Mouse (Mus musculus) telencephalon, adult 2 months (tissue): ENCODE measurements at regions not wholly inside any gene's neighbourhood (a gene's known extent, or its start where the extent isn't known, plus 50 kb on each side); places are given as distances from the start of the nearest gene placed in this dataset.
"Not testable (repeated sequence)": the region's sequence is repeated elsewhere in the genome, so short reads cannot be mapped to it uniquely, and the experiment has no call there.

ENCODE experiments used
- DNase-seq: peaks from one replicate; pipeline ENCODE4 v3.0.0-alpha.2; 2011; ENCODE audit warnings: low read depth, low spot score

DNA sequence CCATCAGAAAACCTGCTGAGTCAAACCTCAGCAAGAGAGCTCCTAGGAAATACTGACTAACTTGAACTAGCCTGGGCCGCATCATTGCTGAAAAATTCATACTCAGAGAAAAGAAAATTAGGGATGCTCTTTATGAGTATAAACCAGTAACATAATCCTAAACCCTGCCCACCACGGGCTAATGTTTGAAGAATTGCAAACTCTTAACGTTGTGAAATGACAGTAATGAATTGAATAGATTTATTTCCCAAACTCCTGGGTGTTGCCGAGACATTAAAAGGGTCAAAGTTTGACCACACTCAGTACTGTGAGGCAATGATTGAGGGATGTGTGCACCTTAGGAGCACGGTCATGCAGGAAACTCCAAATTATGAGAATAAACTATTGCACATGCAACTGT is 125.3 kb downstream of the Gipc2 start:
- DNase-seq = no peak

DNA sequence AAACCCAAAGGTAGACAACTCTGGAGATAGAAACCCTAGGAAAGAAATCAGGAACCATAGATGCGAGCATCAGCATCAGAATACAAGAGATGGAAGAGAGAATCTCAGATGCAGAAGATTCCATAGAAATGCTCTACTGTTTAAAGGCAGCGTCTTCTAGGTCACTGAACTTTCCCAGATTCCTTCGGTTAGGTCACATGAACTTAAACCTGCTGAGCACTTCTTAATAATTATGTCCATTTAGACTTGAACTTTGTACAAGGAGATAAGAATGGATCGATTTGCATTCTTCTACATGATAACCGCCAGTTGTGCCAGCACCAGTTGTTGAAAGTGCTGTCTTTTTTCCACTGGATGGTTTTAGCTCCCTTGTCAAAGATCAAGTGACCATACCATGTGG is 129.2 kb downstream of the Gipc2 start:
- DNase-seq = not testable (repeated sequence)

DNA sequence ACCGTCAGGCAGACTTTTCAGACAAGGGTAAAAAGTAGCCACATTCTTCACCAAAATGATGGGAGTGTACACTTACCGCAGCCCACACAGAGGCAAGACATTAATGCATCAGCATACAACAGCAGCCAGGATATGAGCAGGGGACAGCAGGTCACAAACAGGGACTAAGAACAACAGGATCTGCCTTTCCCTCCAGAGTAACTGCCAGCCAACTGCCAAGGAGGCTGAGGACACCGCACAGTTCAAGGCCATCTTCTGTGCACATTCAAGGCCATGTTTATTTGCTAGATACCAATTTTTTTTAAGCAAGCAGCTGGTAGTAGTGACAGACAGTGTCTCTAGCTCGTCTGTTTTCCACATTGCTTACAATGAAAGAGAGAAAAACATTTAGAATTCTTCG is 130.6 kb downstream of the Gipc2 start:
- DNase-seq = no peak

DNA sequence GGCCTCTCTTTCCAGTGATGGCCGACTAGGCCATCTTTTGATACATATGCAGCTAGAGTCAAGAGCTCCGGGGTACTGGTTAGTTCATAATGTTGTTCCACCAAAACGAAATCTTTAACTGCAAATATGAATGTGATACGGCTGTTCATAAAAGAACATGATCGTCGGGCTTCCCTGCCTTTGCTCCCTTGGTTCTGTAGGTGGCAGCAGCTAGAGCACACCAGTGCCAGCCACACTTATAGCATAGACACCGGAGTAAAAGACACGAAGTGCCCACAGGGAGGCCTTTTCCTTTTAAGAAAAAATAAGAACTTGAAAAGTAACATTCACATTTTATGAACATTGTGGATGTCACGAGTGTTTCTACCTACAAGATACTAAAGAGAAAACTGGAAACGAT is 131.3 kb downstream of the Gipc2 start:
- no peak for DNase-seq

DNA sequence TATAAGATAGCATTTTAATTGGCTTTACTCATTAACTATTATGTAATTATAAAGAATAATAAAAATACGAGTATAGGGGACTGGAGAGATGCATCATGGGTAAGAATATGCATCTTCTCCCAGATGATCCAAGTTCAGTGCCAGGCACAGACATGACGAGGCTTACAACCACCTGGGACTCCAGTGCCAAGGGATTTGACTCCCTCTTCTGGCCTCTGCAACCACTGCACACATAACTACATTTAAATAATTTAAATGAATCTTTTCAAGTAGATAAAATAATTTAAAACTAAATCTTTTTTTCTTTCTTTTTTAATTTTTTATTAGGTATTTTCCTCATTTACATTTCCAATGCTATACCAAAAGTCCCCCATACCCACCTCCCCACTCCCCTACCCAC is 131.8 kb downstream of the Gipc2 start:
- no peak for DNase-seq

DNA sequence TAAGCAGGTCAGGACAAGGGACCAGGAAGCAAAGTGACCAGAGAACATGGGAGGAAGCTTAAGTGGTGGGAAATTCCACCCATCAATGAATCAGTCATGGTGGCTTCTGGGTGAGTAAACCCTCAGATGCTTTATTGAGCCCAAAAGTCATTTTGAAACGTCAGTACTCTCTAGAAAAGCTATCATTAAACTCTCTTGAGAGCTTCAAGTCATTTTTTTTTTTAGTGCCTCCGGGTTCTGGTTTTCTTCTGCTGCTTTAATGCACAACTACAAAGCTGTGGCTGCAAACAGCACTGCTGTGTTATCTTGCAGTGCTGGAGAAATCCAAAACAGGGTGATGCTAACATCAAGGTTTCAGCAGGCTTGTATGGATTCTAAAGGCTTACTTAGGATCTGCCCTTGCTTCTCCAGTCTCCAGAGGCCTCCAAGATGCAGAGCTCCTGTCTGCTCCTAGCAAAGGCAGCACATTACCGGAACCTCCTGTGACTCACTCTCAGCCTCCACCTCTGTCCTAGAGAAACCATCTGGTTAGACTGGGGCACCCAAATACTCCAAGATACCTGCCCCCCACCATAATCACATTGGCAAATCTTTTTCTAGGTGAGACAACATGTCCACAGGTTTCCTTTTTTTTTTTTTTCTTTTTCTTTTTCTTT is 133.2 kb downstream of the Gipc2 start:
- DNase-seq = no peak

DNA sequence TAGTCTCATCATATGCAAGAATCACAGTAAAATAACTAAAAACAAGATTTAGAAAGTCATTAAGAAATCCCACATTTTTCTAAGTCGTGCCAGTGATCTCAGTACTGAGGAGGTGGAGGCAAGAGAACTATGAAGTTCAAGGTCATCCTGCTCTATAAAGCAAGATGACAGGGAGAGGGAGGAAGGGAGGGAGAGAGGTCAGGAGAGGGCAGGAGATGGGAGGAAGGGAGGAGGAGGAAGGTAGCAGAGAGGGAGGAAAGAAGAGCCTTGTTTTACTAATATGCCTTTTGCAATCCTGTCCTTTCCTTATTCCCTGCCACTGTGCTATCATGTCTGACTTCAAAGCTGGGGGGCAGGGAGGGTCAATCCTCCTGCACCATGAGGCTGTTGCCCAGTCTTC is 137.3 kb downstream of the Gipc2 start:
- no peak for DNase-seq

DNA sequence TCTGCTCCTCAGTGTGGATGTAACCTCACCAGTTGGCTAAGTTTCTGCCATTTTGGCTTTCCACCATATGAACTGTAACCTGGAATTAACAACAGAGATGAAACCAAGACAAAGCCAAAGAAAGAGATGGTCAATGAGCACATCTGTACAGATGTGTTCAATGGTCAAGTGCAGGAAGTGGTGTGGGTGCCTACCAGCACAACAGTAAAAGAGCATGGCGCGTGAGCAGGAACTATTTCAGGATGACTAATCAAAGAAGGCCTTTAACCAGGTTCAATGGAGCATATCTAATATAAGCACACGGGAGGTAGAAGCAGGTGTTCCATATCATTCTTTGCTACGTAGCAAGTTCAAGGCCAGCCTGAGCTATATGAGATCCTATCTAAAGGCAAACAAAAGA is 140.0 kb downstream of the Gipc2 start:
- DNase-seq = no peak

DNA sequence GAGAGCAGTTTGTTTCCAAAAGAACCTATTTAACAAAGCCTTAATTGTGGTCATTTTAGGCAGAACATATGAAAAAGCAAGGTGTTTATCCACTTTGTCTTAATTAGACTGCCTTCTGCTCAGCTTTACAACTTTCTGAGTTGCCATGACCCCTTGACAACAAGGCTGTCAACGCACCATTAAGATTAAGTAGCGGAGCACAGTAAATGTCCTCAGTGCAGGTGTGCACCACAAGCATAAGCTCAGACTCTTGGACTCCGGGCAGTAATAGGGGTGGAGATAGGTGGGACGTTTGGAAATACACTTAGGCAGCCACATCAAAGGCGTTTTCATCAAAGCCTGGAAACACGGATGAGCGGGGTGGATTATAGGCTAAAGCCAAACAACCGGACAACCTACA is 140.9 kb downstream of the Gipc2 start:
- DNase-seq = no peak

DNA sequence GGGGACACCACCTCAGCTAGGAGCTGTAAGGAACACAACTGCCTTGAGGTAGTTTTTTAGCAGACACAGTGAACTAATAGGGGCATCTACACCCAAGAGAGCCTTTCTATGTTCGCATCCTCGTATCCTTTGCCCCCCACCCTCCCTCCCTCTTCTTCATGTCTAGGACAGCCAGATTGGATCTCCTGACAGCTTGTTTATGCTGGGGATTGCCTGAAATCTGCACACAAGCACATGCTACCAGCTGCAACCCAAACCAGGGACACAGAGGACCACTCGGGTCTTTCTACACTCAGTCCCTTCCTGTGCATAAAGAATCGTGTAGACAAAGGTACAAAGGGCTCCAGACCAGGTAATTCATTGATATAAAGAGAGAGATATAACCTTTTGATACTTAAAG is 159.3 kb downstream of the Gipc2 start:
- no peak for DNase-seq

DNA sequence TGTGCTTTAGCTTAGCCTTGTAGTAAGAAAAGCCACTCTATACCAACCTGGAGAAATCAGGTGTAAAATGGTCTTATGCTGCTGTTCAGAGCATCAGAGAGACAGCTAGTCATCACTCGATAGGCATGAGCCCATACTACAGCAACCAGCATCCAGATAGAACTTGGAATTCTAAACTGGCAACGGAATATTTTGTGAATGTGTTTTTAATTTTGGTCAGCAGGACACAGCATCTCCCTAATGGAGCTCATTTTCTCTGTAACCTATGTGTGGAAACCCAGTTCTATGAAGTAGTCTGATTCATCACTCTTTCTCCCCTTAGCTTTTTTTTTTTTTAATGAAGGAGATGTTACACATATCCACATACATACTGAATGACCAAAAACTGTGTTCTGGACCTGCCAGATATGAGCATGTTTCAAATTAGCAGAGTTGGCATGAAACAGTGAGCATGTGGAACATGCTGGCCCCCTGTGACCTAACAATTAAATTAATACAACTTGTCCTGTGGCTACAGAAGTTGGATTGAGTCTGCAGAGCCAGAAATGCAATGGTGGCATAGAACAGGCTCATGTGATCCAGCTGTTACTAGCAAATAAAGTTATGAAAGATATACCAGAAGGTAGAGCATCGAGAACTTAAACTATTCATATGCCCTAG is 160.5 kb downstream of the Gipc2 start:
- DNase-seq = no peak

DNA sequence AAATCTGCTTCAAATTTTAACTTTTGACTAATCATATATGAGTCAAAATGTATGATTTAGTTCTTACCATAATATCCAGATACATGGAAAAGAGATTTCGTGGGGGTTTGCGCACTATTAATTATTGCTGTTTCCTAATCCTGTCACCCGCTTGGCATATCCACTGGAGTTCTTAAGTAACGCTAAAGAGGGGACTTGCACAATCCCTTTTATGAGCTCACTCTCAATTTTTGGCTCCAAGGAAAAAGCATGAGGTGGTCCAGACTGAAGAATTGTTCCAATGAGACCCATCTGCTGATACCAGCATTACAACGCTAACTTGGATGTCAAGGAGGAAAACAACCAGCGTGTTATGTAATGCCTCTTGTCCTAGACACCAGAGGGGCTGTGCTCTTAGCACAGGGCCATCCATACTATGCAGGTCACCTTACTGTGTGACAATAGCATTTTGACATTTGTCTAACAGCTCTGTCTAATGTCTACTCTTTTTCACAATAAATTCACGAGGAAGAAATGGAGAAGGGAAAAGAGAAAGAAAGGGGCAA is 161.5 kb downstream of the Gipc2 start:
- no peak for DNase-seq

DNA sequence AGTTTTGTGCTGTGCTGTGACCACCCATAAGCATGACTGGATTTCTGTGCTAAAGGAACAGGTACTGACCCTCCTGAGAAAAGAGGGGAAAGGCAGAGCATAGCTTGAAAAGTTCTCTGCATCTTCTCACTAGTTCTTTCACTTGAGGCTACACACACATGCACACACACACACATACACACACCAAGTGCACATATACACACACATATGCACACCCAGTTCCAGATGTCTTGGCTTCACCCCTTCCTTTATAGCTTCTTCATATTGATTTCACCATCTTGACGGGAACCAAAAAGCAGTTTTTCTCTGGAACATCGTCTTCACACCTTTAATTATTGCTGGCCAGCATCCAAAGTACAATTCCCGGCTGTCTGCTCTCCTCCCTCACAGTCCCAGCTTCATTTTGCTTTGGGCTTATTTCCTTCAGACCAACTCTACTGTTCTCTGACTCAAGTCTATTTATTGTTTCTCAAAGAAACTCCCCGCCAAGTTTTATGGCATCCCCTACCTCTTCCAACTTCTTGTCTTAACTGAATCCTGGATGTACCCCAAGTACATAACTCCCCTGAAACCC is 160.2 kb upstream of the Ptgfr start:
- DNase-seq = peak; percentile 49

DNA sequence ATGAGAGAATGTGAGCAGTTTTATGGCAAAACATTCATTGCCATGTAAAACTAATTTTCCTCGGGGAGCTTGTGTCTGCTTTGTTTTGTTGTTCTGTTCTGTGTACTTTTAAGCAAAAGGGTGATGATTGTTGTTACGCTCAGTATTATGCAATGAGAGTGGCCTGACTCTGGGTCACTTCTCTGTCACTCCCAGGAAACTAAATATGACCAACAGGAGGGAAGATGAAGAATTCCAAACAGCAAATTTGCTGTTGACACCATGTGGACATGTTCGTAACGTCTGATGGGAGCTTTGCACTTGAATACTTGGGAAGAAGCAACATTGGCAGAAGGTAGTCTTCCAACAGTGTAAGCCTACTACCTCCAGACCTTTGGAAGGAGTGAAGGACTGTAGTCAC is 159.7 kb upstream of the Ptgfr start:
- DNase-seq = no peak

DNA sequence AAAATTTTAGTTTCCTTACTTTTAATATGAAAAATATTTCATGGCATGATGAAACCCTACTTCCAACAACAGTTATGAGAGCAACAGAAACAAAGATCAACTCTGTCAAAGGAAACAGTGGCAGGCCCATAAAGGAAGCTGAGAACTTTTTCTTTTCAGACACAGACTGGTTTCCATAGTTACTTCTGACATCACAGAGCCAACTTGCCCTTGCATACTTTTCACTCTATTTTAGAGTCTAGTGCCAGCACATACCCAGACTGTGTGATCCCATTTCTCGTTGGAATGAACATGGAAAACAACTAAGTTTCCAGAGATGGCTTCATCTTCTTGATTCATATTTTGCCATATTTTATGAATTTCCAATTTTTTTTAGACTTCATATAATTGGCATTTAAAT is 150.8 kb upstream of the Ptgfr start:
- no peak for DNase-seq

DNA sequence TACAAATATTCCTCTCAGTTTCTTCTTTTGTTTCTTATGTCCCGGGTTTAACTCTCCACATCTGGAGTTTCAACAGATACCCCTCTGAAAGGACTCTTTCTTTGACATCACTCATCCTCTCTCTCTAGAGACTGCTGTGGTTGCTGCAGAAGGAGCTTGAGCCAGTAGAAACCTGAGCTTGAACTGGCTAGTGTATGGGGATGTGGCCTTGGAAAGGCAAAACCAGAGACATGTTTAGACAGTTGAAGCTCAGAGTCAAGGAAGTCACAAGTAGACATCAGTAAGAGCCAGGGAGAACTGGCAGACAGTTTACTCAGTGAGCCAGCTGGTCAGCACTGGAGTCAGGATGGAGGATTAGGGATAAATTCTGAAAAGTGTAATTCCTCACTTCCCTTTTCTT is 140.7 kb upstream of the Ptgfr start:
- DNase-seq = no peak

DNA sequence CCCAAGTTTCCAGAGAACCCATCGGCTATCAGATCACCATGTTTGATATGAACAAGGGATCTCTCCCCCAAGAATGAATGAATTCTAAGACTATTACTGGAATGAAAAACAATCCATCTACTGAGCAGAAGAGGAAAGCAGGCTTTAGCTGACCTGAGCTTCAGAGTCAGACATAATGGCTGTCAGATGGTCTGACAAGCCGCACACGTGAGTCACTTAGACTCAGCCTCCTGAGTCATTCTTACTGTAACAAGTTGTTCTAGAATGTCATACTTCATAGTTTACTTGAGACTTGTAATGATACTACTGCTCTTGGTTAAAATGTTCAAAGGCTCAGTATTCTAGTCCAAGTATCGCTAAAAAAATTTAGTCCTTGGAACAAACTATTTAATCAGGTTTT is 140.2 kb upstream of the Ptgfr start:
- no peak for DNase-seq

DNA sequence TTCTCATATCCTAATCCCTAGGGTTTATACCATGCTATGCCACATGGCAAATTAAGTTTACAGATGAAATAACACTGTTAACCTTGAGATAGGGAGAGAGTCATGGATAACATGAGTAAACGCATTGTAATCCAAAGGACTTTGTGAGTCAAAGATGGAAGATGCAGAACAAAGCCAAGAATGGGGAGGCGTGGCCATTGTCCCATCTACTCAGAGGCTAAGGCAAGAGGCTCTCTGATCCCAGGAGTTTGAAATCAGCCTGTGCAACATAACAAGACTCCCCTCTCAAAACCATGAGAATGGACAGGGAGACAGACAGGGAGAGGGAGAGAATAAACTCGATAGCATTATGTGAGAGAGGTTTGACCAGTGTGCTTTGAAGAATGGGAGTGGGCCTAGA is 112.4 kb upstream of the Ptgfr start:
- DNase-seq = no peak

DNA sequence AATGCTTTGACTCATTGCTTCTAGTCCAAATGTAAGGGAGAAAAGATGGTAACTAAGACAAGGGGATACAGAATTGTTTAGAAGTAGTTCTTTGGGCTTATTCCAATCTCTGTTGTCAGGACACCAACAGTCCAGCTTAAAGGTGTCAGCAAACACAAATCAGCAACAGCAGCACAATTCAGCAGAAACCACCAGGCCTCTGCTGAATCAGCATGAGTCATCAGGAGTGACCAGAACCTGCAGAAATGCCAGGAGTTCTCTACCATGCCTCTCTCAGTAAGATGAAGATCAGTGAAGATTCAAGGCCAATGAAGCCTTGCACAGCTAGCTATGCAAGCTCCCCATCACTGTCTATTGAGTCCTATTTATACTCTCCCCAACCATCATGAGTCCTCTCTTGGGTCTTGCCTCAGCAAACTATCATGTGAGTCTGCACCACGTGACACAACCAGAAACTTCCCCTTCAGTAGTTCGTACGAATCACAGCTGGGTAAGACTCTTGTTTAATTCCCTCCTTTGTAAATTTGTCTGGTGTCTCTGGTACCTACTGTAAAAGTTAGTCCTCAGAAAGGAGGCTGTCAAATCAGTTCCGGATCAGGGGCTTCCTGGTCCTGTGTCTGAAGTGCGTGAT is 110.7 kb upstream of the Ptgfr start:
- DNase-seq = no peak

DNA sequence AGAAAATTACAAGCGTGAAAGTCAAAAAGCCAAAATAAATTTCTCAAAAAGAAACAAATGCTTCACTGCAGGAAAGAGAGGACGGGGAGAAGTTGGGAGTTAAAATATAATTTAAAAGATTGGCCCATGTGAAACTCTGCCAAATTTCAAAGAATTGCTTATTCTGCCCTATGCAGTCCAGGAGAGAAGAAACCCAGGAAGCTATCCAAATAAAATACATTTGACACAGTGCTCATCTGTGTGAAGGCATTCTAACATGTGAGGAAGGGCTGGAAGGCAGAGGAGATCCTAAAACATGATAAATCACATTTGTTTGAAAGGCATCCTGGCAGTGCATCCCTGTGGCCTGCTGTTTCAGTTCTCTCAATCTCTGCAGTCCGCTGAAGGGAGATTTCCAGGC is 108.5 kb upstream of the Ptgfr start:
- DNase-seq = no peak

DNA sequence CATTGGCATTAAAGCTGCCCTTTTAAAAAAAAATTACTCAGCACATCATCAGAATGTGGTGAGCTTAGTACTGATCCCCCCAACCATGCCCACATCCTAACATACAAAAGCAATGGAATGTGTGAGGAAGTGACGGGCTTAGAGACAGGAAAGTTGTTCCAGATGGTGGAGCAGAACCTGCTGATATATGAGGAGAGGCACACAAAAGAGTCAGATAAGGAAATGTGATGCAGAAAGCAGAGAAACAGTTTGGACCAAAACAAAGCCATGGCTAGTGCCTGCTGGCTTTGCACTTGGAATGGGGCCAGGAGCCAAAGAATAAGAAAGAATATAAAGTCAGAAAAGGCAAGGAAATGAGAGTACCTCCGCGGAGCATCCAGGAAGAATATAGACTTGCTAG is 106.1 kb upstream of the Ptgfr start:
- no peak for DNase-seq

DNA sequence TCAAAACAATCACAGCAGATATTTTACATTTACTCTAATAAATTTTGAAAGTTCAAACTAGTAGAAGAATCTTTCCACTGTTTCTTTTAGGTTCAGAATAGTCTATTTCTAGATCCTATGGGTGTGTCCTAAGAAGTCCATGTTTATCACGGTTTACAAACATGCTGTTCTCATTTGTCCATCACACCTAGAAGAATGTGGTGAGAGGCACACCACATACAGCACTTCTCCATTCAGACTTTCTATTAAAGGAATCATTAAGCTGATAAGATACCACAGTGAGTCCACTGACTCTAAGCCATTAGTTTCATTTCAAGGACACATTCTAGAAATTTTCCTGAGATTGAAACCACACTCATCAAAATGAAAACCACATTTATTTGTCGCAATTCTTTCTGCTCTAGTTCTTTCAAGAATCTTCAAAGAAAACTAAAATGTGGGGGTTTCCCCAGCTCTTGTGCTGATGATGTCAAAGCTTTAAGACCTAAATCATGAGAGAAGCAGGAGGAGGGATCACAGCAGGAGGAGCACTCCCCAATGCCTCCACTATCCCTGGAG is 101.1 kb upstream of the Ptgfr start:
- no peak for DNase-seq
